Mouse (Mus musculus) cerebellum, adult 9-10 months (tissue): ENCODE measurements around the gene Adamts12.

Experiments
- DNase-seq: peaks from one replicate; pipeline ENCODE4 v3.0.0; 2022

The Adamts12 gene

DNA sequence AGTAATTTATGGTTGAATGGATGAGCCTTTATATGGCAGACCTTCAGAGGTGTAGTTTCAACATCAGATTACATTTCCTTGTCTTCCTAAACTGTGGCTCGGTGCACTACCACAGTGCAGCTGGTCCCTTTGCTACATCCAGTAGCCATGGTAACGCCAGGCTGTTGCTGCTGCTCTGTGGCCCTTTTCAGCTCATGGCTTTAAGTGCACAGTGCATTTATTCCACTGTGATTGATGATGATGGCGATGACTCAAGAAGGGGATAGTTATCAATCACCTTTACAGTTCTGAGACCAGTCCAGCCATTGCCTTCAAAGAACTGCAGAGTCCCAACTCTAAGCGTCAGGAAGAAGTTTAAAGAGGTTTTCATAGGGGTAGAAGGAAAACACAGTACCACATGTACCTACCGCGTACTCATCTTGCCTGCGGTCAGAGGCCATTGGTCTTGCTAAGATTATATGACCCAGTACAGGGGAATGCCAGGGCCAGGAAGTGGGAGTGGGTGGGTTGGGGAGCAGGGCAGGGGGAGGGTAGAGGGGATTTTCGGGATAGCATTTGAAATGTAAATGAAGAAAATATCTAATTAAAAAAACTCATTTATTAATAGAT is 18.5 kb downstream of the Adamts12 start:
- DNase-seq = no peak

DNA sequence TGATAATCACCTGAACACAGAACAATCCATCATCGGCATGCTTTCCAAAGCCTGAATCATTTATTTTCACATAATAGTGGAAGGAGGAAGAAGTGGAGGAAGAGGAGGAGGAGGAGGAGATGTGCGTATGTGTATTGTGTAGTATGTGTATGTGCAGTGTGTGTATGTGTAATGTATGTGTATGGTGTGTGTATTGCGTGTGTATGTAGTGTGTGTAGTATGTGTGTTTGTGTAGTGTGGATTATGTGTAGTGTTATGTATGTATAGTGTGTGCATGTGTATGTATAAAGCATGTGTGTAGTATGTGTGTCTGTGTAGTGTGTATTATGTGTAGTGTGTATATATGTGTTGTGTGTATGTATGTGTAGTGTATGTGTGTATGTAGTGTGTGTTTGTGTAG is 19.1 kb downstream of the Adamts12 start:
- no peak for DNase-seq

DNA sequence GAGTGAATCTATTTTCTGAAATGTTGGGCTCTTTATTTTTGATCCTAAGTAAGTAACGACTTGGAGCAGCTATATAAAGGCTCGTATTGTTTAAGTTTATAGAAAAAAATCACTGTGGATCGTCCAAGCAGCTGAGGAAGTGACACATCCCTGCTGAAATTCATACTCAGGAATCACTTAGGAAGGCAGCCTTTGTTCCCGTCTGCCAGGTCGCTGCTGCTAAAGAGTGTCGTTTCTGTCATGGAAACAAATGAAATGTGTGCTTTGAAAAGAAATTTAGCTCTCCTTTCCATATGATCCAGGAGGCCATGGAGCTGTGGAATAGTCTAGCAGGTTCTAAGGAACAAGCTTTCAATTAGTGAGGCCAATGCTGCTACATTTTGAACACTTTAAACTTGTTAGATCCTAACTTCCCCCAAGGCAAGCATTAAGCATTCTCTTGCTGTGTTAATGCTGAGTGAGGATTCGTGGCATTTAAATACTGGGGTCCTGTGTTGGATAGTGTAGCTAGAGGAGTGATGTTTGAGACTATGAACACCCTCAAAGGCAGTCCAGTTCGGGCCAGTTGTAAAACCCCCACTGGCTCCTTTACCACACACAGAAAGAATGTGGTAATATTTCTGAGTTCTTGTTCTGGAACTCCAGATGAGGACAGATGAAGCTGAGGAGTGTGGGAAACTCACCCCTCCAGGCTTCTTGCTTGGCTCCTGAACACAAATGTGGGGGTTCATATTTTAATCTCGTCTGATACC is 19.8 kb downstream of the Adamts12 start:
- no peak for DNase-seq

DNA sequence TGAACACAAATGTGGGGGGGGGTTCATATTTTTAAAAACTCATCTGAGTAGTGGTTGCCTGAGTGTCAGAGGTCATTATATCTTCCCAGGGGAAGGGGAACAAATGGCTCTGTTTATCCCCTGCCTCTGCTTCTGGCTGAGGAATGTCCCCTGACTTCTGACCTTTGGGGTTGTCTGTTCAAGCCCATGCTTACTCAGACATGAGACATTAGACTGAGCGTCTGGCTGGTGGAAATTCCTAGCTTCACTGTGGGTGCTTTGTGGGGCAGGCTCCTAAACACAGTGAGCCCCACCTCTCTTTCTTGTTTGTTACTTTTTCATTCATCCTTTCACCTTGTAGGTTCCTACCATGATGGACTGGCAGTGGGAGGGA is 20.4 kb downstream of the Adamts12 start:
- no peak for DNase-seq

DNA sequence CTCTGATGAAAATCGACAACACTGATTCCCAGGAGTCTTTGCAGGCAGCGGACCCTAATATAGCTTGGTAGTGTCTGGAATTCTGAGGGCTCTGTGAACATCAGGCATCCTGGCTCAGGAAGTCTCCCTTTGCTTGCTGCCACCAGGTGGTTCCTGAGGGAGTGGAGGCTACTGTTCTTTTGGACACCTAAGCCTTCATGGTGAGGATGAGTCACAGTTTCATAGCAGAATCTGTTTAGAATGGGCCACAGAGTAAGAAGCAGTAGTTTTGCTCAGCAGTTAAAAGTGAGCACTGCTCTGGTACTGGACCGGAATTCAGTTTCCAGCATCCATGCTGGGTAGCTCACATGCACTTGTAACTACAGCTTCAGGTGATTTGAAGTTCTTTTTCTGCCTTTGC is 24.9 kb downstream of the Adamts12 start:
- no peak for DNase-seq

DNA sequence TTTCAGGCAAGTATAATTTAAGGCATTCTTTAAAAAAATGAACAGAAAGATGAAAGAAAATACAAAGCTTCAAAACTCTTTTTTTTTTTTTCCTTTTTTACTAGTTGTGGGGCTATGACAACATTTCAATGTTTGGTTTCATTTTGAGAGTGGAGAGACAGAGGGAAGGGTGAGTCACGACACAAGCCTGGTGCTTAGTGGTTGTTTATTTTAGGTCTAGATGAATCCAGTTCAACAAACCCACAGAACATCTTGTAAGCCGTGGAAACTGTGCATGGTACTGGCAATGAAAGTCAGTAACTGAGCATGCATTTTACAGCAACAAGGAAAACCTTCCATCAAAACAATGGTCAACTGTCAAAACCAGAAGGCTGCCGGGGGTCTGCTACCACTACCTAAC is 31.0 kb downstream of the Adamts12 start:
- no peak for DNase-seq

DNA sequence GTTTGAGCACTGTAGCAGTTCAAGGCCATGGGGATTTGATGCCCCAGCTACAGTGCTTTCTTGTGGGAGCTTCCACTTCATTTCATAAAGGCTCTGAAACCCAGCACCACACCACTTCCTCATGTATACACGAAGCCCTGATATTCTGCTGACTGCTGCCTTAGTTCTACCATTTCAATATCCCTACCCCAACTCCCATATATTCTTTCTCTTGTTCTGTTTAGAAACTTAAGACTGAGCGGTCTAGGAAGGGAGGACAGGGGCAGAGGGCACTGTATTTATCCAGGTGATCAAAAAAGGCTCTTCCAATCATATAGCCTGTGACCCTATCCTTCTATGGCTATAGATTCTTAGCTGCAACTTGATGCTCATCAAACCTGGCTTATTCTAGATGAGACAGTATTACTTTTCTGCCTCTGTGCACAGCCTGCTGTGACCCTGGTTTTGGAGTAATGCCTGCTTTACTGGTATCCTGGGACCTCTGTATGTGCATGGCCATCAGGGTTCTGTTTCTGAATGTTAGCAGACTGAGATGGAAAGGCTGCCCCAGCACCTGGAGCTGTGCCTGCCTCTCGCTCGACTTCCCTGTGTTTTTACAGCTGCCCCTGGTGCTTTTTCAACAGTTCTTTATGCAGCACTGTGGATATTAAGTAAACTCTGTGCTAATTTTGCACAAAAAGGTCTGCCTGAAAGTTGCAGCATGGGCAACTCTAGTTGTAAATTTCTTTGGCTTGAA is 33.5 kb downstream of the Adamts12 start:
- DNase-seq = no peak

DNA sequence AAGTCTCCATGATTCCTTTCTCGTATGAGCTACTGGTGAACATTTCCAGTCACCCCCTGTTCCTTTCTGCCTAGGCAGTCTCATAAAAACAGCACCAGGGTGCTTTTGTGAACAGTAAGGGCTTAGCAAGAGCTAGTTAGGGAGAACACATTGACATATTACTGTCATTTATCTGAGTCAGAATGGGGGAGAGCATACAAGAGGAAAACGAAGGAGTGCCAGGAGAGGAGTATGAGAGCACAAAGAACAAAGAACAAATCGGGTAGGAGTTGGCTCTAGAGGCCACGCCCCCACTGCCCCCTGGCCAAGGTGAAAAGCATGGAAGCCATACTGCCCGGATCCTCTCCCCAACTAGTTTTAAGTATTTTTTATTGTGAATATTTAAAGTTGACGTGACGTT is 34.4 kb downstream of the Adamts12 start:
- DNase-seq = no peak

DNA sequence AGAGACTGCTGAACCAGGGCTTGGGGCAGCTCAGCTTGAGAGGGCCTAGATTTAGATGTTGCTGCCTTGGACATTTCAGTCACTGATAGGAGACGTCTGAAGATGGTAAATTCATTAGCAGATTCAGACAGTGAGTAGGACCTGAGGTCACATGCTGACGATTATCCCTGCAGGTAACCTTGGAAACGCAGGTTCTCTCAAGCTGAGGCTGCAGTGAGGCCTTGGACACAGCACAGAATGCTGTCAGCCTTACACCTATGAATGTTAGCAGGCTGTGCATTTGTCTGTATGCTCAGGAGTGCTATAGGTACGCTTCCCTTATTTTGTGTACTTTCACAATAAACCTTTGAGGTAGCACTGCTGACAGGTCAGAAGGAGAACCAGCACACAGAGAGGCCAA is 36.3 kb downstream of the Adamts12 start:
- no peak for DNase-seq

DNA sequence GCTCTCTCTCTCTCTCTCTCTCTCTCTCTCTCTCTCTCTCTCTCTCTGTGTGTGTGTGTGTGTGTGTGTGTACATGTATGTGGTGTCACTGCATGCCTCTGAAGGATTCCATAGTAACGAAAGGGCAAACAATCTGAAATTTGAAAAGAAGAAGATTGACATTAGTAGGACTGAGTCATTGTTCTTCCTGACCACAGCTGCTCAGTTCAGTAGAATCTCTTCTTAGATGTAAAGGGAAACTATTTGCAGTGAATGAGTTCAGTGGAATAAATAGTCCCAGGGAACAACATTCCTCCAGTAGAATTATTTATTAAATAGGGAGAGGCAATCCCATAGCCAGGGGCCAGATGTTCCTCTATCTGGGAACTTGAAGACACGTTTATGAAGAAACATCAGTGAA is 40.5 kb downstream of the Adamts12 start:
- no peak for DNase-seq

DNA sequence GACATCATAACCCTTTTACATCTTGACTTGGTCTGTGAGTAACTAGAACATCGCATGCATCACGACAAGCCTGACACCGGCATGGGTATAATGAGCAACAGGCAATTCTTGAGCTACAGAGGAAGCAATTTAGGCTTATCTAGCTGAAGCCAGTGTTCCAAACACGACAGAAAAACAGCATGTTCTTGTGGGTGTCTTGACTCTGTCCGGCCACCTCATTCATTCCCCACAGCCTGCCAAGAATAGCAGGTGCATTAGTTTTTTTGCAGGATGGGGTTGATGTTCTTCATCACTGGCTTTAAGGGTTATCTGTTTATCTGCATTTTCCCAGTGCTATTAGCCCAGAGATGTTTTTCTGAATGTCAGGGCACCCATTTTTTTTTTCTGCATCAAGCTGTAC is 42.8 kb downstream of the Adamts12 start:
- no peak for DNase-seq

DNA sequence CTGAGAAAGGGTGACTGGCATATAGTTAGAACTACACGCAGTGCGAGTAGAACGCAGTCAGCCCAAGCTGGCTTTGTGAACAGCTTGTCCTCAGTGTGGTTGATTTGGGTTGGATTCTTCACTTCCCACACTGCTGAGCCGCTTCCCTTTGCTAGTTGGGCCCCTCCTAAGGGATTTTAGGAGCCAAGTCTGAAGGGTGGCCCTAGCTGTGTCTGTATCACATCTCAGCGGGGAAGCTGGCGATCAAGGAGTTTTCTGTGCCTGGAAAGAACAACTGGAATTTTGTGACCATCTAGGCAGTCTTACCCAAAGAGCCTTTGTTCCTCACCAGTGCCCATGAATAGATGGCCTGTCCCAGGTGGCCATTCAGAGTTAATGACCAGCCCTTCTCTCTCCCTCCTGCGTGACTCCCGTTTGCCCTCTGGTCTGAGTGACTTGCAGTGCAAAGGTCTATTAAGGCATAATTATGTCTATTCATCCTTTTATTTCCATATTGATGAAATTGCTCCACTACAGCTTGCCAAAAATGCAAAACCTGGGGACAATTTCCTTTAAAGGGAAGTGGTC is 50.1 kb downstream of the Adamts12 start:
- DNase-seq = no peak

DNA sequence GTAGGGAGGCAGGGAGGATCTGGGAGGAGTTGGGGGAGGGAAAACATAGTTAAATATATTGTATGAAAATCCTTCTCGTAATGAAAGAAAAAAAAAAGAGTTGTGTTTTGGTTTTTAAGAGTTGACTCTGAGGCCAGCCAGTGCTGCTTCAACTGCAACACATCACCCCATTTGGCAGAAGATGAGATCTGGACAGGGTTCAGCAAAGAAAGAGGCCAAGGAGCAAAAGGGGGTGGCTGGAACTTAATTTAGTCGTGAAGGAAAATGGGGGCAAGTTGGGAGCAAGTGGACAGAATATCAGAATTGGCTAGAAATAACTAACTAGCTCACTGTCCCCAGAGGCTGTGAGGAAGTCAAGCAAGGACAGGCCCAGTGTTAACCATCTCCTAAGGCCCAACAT is 51.7 kb downstream of the Adamts12 start:
- DNase-seq = peak; percentile 5

DNA sequence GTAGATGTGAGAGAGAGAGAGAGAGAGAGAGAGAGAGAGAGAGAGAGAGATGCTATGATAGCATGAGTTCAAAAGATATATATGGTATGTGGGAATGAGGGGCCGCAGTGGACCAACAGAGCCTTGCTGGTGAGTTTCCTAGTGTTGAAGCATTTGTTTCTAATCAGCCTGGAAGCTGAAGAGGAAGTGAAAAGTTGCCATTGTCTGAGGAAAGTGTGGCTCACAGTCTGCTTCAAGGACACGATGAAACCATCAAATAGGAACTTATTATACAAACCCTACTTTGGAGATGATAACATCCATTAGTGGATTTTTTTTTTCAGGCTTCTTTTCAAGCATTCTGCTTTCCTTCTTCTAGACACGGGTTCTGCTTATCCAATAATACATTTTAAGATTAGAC is 52.3 kb downstream of the Adamts12 start:
- DNase-seq = no peak

DNA sequence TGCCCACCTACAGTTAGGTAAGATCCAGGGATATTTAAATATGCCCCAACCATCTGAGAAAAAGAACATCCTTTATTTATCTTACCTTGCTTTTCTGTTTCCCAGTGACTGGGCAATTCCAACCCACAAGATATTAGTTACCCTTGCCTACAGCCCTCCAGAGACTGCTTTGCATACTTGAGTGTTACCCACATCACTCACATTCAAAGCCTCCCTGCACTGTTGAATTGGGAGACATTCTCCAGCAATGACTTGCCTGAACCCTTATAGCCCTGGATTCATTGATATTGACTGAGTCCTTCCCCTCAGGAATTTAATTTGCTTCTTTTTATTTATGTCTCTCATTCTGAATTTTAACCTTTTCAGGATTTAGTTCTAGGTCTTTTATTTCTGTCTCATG is 53.8 kb downstream of the Adamts12 start:
- no peak for DNase-seq

DNA sequence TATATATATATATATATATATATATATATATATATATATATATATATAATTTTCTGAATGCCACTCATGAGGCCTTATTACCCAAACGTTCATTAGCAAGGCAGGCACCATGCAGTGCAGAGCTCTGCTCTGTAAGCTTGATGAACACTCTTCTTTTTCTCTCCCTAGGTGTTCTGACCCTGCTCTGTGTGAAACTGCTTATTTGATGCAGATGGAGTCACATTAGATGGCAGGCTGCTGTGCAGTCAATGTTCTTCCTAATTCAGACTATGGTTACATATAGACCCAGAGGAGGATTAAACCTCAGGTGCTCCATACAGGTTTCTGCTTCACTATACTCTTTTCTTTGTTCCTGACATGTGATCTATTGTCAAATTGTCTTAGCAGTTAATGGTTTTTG is 57.1 kb downstream of the Adamts12 start:
- DNase-seq = no peak

DNA sequence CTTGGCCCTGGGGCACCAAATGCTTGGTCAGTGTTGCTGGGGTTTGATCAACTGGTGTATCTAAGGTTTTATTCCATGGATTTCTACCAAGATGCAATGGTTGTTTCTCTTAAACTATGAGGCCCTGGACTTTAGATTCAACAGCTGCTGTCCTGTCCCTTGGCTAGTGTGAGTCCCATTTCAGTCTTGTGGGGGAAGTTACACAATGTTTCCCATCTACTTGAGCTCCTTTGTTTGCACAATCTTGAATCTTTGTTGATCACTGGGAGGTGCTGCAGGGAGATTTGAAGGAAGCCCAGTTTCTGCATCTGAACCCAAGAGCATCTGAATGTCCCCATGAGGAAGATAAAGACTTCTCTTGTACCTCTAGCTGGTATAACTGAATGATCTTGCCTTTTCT is 60.8 kb downstream of the Adamts12 start:
- DNase-seq = no peak

DNA sequence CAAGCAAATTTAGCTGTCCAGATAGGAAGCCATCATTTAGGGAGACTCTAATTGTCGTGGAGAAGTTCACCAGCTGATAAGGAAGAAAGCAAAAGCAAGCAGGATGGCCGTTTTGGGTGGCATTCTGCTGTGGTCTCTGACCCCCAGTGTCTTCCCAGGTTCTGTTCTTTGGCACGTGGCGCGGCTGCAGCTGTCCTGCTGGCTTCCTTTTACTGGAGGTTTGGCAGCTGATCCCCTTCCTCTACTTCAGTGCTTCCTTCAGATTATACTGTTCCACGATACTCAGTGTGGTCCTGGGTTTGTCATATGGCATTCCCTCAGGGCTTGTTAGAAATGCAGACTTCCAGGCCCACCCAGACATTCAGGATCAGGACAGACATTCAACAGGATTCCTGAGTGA is 63.9 kb downstream of the Adamts12 start:
- DNase-seq = no peak

DNA sequence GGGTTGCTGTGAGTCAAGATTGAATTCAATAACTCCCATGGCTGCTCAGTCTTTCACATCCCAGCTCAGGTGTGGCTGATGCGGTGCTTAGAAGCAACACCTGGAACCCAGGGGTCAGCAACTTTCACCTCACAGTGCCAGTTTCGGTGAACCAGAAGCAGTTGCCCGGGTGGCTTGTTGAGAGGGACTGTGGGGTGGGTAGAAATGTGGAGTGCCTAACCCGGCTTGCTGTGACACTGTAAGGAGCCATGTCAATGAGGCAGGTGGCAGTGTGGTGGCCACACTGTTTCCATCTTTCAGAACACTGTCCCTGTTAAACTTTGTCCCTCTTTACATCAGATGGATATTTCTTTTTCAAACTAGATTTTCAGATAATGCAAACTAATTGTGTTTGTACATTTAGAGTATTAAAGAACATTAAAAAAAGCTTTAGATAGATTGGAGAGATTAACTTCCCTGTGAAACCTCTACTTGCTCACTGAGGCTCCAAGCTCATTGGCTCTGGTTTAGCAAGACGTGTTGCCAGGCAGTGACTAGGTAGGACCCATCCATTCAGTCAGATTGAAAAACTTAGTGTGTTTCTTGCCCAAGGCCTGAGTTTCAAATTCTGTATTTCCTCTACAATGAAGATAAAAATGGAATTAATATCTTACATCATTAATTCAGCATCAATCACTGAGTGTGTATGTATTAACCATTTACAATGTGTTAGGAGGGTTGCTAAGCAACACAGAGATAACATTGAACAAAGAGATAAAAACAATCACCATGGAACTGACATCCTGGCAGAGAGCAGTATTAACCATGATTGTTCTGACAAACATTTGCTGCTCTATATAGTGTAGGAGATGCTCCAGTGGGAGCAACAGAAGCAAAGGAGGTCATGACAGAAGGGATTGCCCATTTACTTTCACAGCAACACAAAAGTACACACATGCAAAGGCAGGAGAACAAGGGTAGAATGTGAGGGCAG is 68.3 kb downstream of the Adamts12 start:
- DNase-seq = no peak

DNA sequence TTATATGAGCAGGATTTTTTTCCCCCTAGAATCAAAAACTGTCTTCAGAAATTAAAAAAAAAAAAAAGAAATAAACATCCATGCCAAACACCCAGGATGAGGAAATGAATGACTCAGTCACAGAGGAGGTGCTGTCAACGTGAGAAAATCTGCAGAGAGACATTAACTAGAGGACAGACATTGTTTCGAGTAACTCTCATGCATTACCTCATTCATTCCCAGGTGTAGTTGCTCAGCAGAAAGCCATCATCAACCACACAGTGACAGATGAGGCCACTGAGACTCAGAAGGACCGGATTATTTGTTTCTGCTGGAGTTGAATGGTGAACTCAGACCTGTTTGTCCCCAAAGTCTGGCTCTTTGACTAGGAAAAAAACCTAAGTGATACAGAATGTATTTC is 81.0 kb downstream of the Adamts12 start:
- DNase-seq = no peak

DNA sequence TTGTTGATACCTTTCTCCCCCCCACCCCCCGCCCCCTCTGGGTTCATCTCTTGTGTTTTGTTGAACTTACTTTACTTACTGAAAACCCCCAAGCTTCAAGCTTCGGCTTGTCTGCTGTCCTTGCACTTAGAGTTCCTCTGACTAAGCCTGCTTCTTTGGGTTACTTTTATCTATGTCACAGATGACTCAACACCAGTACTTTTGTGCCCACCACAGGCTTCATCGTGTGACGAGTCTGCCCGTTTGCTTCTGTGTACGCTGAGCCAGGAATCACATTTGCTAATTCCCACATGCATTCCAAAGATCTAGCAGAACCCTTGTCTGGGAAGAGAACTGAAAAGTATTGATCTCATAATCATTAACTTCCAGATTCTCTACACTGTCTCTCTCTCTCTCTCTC is 94.8 kb downstream of the Adamts12 start:
- DNase-seq = no peak

DNA sequence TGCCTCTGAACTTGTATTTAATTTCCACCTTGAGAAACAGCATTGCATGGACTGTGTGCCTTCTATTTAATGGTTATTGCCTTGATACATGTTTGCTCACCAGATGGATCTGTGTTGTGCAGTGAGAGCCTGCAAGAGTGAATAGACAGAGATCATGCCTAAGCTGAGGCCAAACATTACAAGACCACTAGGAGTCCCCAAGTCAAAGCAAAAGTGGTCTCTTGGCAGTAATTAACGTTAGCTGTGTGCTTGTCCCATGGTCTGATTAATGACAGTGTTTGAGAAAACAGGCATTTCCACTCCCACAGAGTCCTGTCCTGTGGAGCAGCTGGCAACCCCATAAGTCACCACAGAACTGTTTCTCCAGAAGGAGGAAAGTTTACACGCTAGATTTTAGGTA is 96.2 kb downstream of the Adamts12 start:
- no peak for DNase-seq

DNA sequence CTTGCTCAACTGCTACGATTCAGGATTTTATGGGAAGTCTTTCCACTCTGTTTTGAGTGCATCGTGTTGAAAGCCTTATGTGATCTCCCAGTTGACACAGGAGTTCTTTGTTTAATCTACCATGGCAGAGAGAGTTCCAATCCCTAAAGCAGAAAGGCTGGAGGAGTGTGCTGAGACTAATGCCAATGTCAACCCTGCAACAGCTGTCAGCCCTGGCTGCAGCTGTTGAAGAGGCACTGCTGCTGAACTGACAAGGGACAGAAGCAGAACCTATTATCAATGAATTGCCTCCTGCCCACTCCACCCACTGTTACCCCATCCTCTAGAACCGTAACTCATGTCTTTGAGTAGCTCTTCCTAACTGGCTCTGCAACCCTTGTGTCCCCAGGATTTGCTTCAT is 101.3 kb downstream of the Adamts12 start:
- no peak for DNase-seq
